Mouse (Mus musculus) spleen, adult 18-20 months (tissue): ENCODE measurements around the gene Herc4.

ENCODE experiments used
- DNase-seq, 2 experiments: peaks; one replicate each; pipeline ENCODE4 v3.0.0; 2022; ENCODE audit warnings: mixed read lengths in 2 of 2

Gene Herc4

DNA sequence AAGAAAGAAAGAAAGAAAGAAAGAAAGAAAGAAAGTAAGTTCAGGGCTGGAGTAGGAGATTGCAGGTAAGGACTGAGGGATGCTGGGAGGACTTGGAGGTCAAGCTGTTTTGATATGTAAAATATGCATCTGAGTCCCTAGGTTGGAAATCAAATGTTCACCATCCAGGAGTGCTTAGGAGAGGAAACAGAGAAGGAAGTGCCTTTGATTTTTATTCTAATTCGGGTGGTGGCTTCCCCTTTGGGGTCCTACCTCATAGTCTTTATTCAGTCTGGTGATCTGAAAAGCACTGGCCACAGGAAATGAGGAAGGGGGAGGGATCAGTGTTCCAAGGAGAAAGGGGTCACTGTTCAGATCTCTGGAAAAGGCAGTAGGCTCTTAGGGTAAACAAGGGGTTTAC, 116.9 kb downstream of the Herc4 start:
- DNase-seq: no peak

DNA sequence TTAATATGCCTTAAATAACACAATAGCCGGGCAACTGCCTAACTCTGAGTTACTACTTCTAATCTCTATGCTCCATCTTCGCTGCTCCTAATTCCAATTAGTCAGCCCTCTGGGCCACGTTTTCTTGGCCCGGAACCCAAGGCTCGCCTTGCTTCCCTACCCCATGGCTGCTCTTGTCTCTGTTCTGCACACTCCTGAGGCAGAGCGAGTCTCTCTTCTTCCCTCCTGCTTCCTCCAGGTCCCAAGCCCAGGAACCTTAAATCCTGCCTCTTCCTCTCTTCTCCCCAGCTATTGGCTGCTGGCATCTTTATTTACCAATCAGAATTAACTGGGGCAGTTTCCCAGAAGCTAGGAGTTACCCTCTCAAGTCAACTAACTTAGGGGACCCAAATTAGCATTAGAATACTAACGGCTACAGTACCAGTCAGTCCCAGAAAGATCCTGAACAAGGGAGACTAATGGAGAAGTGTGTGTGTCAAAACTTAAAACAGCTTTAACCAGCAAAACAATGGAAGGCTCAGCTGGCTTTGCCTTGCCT, 122.4 kb downstream of the Herc4 start:
- no peak for DNase-seq

DNA sequence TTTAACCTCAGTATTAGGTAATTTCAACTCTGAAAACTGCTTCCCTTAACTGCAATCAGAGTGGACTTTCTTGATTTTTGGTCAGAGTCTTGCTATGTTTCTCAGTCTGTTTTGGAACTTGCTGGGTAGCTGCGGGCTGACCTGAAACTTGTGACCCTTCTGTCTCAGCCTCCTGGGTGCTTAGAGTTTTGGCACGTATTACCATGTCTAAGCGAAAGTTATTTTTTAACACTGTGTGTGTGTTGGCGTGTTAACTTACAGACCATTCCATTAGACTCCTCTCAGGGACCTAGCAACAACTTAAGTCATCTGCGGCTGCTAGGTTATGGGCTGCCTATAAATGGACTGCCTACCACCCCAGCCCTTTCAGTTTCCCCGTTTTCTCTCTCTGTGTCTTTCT, 123.8 kb downstream of the Herc4 start:
- no peak for DNase-seq
